In the genomic region with DNA sequence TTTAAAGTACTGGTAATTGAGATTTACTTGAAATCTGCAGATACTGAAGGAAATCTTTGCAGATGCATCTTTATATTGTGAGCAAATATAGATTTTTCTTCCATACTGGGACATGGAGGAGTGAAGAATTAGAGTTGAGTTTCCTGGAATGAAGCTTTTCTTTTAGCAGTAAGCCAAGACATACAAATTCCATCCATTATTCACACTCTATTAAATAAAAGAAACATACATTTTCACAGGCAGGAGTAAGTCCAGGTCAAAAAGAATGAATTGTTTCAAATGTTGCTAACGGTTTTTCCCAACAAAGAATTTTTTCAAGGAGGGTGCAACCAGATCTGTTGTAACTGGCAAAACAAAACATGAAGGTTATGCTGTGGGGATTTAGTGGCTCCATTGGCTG, we compare ENCODE assay signal across 18 mouse cellular contexts. TPM values are rescaled to one million over a fixed set of nuclear protein-coding genes. Genes with fewer than 3 reads are reported as not detected.
"Had no signal": no experiment of that assay in that cellular context is flagged by ENCODE, and none has a peak within 500 bp of the region (broad histone marks: within the 10 kb centered on the region; RNA-seq: fewer than 3 reads in every experiment).

No protein-coding gene starts in this region.

- H3K9ac ChIP-seq: limb, embryonic 15.5 days; liver, embryonic 12.5 days; lung, embryonic 14.5 days; neural tube, embryonic 15.5 days had no signal

- H3K9me3 ChIP-seq: limb, embryonic 15.5 days; liver, embryonic 12.5 days; neural tube, embryonic 15.5 days had no signal

- H3K36me3 ChIP-seq: limb, embryonic 15.5 days; liver, embryonic 12.5 days; neural tube, embryonic 15.5 days had no signal

- H3K27ac ChIP-seq: kidney, postnatal 0 days; limb, embryonic 15.5 days; liver, embryonic 12.5 days; macrophage; neural tube, embryonic 15.5 days; stomach, postnatal 0 days had no signal

- H3K4me3 ChIP-seq: limb, embryonic 15.5 days; liver, embryonic 12.5 days; myocyte; neural tube, embryonic 15.5 days had no signal

- DNase-seq: kidney, adult 9 months; kidney, postnatal 36 days; lung, postnatal 14 days; thymus, postnatal 4 days had no signal

- H3K4me2 ChIP-seq: limb, embryonic 15.5 days; liver, embryonic 12.5 days; lung, embryonic 14.5 days; neural tube, embryonic 15.5 days had no signal

- H3K4me1 ChIP-seq: liver, embryonic 12.5 days had no signal

- ATAC-seq: liver, embryonic 12.5 days had no signal

RNA-seq across cellular contexts. Expression of gene Gm43517, which starts 14.6 kb away (rescaled TPM):
- total RNA-seq: megakaryocyte-erythroid progenitor cell, adult 5-6 weeks had no signal
- polyA plus RNA-seq: kidney, postnatal 0 days; limb, embryonic 11.5 days; limb, embryonic 15.5 days; liver, embryonic 12.5 days; liver, embryonic 16.5 days; lung, embryonic 14.5 days; macrophage; midbrain, embryonic 14.5 days; myocyte; neural tube, embryonic 11.5 days; neural tube, embryonic 15.5 days; small intestine, adult 2 months; stomach, postnatal 0 days had no signal

RNA-seq across cellular contexts. Expression of gene Foxg1, which starts 17.2 kb away (rescaled TPM):
- total RNA-seq: megakaryocyte-erythroid progenitor cell, adult 5-6 weeks had no signal
- polyA plus RNA-seq: kidney, postnatal 0 days; limb, embryonic 11.5 days; limb, embryonic 15.5 days; liver, embryonic 12.5 days; liver, embryonic 16.5 days; macrophage; myocyte; neural tube, embryonic 15.5 days; small intestine, adult 2 months; stomach, postnatal 0 days had no signal
